Mouse (Mus musculus) adrenal gland (tissue): ENCODE results near the gene Mum1.

Source experiments
- microRNA-seq, 2 experiments: library from miRNA; unstranded; fragments of <30 nt; microRNA quantifications; one replicate each; pipeline ENCODE4; 2019

Gene Mum1

Small RNAs within 50 kb of the gene (microRNA-seq; reads per million reads assigned to microRNA genes)
- gene Mir6911: 0.25 to 0.46 reads per million in 2 experiments
